Mouse (Mus musculus) testis, adult 2 months (tissue): Measurements from ENCODE around the gene Me3. TPM values are rescaled to one million over a fixed set of nuclear protein-coding genes. Genes with fewer than 3 reads are reported as not detected.

Experiments used
- H3K27ac ChIP-seq: fragments of 200-500 bp; 2 replicates; pipeline ENCODE4 v1.5.1; 2012; ENCODE audit warnings: low read depth, low read length; ENCODE audit not compliant: control insufficient read depth, insufficient read depth
- H3K27me3 ChIP-seq: fragments of 200-500 bp; 2 replicates; pipeline ENCODE4 v1.6.1; 2012; ENCODE audit warnings: mild to moderate bottlenecking, low read length, moderate library complexity; ENCODE audit not compliant: control insufficient read depth, insufficient read depth
- H3K36me3 ChIP-seq: fragments of 200-500 bp; 2 replicates; pipeline ENCODE4 v1.6.1; 2012; ENCODE audit warnings: mild to moderate bottlenecking, low read length; ENCODE audit not compliant: control insufficient read depth, insufficient read depth
- H3K4me1 ChIP-seq: fragments of 200-500 bp; 2 replicates; pipeline ENCODE4 v1.6.1; 2012; ENCODE audit warnings: low read length; ENCODE audit not compliant: control insufficient read depth, insufficient read depth
- H3K4me3 ChIP-seq: fragments of 200-500 bp; 2 replicates; pipeline ENCODE4 v1.5.1; 2012; ENCODE audit warnings: low read depth, mild to moderate bottlenecking, low read length, moderate library complexity, mixed read lengths; ENCODE audit not compliant: control insufficient read depth
- CTCF ChIP-seq: fragments of 200-500 bp; IDR thresholded peaks from 2 replicates; pipeline ENCODE4 v1.5.1; 2012; ENCODE audit warnings: low read depth, mild to moderate bottlenecking, inconsistent platforms, low read length, moderate library complexity; ENCODE audit not compliant: control insufficient read depth, insufficient read depth, insufficient replicate concordance
- POLR2A ChIP-seq: fragments of 200-500 bp; IDR thresholded peaks from 2 replicates; pipeline ENCODE4 v1.6.1; 2012; ENCODE audit warnings: low read depth, mild to moderate bottlenecking, inconsistent platforms, low read length, moderate library complexity; ENCODE audit not compliant: control insufficient read depth
- polyA plus RNA-seq: library from polyadenylated mRNA; depleted of rRNA; stranded (reverse); fragments of >200 nt; gene quantifications from 2 replicates; pipeline ENCODE4 v1.2.3, GENCODE M21; 2012

Gene Me3
- polyA plus RNA-seq, 1 experiment = 17.0 TPM

- no peaks in the 10 kb centered on the region for H3K4me1 ChIP-seq
- H3K4me3 ChIP-seq = no peak overlapping the region
- no peak for TF ChIP-seq CTCF
- no peak for TF ChIP-seq POLR2A
- no peaks in the 10 kb centered on the region for H3K27me3 ChIP-seq
- H3K36me3 ChIP-seq = no peaks in the 10 kb centered on the region
- no peak overlapping the region for H3K27ac ChIP-seq
Observed at GRCm38 (mm10) chr7:89666361-89666760, 34.2 kb downstream of the Me3 start.

GRCm38 (mm10) chr7:89667570-89667969 lies 35.4 kb downstream of the Me3 start:
- no peaks in the 10 kb centered on the region for H3K27me3 ChIP-seq
- no peak overlapping the region for H3K4me3 ChIP-seq
- H3K4me1 ChIP-seq = no peaks in the 10 kb centered on the region
- H3K27ac ChIP-seq = no peak overlapping the region
- TF ChIP-seq POLR2A = no peak
- TF ChIP-seq CTCF = no peak
- H3K36me3 ChIP-seq = no peaks in the 10 kb centered on the region

GRCm38 (mm10) chr7:89669461-89669860 lies 37.3 kb downstream of the Me3 start:
- no peaks in the 10 kb centered on the region for H3K36me3 ChIP-seq
- no peak overlapping the region for H3K4me3 ChIP-seq
- TF ChIP-seq POLR2A (no peak), CTCF (no peak)
- no peak overlapping the region for H3K27ac ChIP-seq
- H3K4me1 ChIP-seq = no peaks in the 10 kb centered on the region
- H3K27me3 ChIP-seq = no peaks in the 10 kb centered on the region

- TF ChIP-seq POLR2A (no peak), CTCF (no peak)
- H3K27me3 ChIP-seq = no peaks in the 10 kb centered on the region
- H3K36me3 ChIP-seq = no peaks in the 10 kb centered on the region
- no peaks in the 10 kb centered on the region for H3K4me1 ChIP-seq
- H3K4me3 ChIP-seq = no peak overlapping the region
- no peak overlapping the region for H3K27ac ChIP-seq
Observed at GRCm38 (mm10) chr7:89671104-89671831, 39.1 kb downstream of the Me3 start.

- Histone ChIP-seq H3K36me3 (no peaks in the 10 kb centered on the region), H3K4me3 (no peak overlapping the region), H3K27ac (no peak overlapping the region), H3K4me1 (no peaks in the 10 kb centered on the region), H3K27me3 (no peaks in the 10 kb centered on the region)
- TF ChIP-seq CTCF (no peak), POLR2A (no peak)
Observed at GRCm38 (mm10) chr7:89676176-89676575, 44.0 kb downstream of the Me3 start.

- Histone ChIP-seq H3K36me3 (no peaks in the 10 kb centered on the region), H3K4me1 (no peaks in the 10 kb centered on the region), H3K27me3 (no peaks in the 10 kb centered on the region), H3K4me3 (no peak overlapping the region), H3K27ac (no peak overlapping the region)
- TF ChIP-seq POLR2A = no peak
- no peak for TF ChIP-seq CTCF
Observed at GRCm38 (mm10) chr7:89677850-89678249, 45.7 kb downstream of the Me3 start.

GRCm38 (mm10) chr7:89678719-89679118 lies 46.5 kb downstream of the Me3 start:
- Histone ChIP-seq H3K27me3 (no peaks in the 10 kb centered on the region), H3K36me3 (no peaks in the 10 kb centered on the region), H3K4me1 (no peaks in the 10 kb centered on the region), H3K27ac (no peak overlapping the region), H3K4me3 (no peak overlapping the region)
- TF ChIP-seq CTCF = no peak
- TF ChIP-seq POLR2A = no peak
